Mouse (Mus musculus) heart, adult 2 months (tissue): ENCODE data around the gene Cpne4. TPM values are rescaled to one million over a fixed set of nuclear protein-coding genes. Genes with fewer than 3 reads are reported as not detected.

Experiments used
- DNase-seq, 2 experiments: peaks; one replicate each; pipeline ENCODE4 v3.0.0; 2021
- H3K27ac ChIP-seq: fragments of 200-600 bp; 2 replicates; pipeline ENCODE4 v1.8.1; 2022
- H3K27me3 ChIP-seq: fragments of 200-500 bp; 2 replicates; pipeline ENCODE4 v1.6.1; 2012; ENCODE audit warnings: mild to moderate bottlenecking, low read length, inconsistent platforms, mixed read lengths; ENCODE audit not compliant: control insufficient read depth, insufficient read depth
- H3K36me3 ChIP-seq: fragments of 200-500 bp; 2 replicates; pipeline ENCODE4 v1.6.1; 2012; ENCODE audit warnings: low read length, inconsistent platforms; ENCODE audit not compliant: control insufficient read depth, insufficient read depth
- H3K4me1 ChIP-seq: fragments of 200-500 bp; 2 replicates; pipeline ENCODE4 v1.6.1; 2011; ENCODE audit warnings: low read length; ENCODE audit not compliant: control insufficient read depth, insufficient read depth
- H3K4me3 ChIP-seq: fragments of 200-600 bp; 2 replicates; pipeline ENCODE4 v1.8.1; 2022
- H3K79me2 ChIP-seq: fragments of 200-500 bp; replicated peaks from 2 replicates; pipeline ENCODE4 v1.6.1; 2012; ENCODE audit warnings: mild to moderate bottlenecking, inconsistent platforms, low read length, moderate library complexity, mixed read lengths; ENCODE audit not compliant: control insufficient read depth, insufficient read depth
- H3K9ac ChIP-seq: fragments of 200-500 bp; 2 replicates; pipeline ENCODE4 v1.6.1; 2012; ENCODE audit warnings: low read depth, mild to moderate bottlenecking, control low read depth, inconsistent platforms, low read length, mixed read lengths
- CTCF ChIP-seq: fragments of 200-600 bp; IDR thresholded peaks from 2 replicates; pipeline ENCODE4 v1.8.1; 2022; ENCODE audit warnings: antibody characterized with exemption, mild to moderate bottlenecking, moderate library complexity
- EP300 ChIP-seq: fragments of 200-500 bp; IDR thresholded peaks from 2 replicates; pipeline ENCODE4 v1.6.1; 2011; ENCODE audit warnings: low read depth, low read length, control low read depth; ENCODE audit not compliant: insufficient read depth
- POLR2A ChIP-seq: fragments of 200-500 bp; IDR thresholded peaks from 2 replicates; pipeline ENCODE4 v1.6.1; 2011; ENCODE audit warnings: mild to moderate bottlenecking, low read depth, low read length, control low read depth; ENCODE audit not compliant: insufficient read depth
- WGBS: fragments of 180-500 bp; shearing (Covaris S2); methylation state at CpG from one replicate; pipeline ENCODE4 v1.1.7; 2018; 5-methylcytosine and 5-hydroxymethylcytosine counted together
- intact Hi-C: fragments of 180-260 bp; cut with DNase I; formaldehyde crosslinking; loops from one replicate; pipeline ENCODE4 v1.15.1; 2025
- polyA plus RNA-seq: library from polyadenylated mRNA; depleted of rRNA; stranded (reverse); fragments of >200 nt; gene quantifications from 2 replicates; pipeline ENCODE4 v1.2.3, GENCODE M21; 2012
- total RNA-seq, 2 experiments: library from RNA; stranded (reverse); gene quantifications; 2 replicates each; pipeline ENCODE4 v1.2.3; 2021

The Cpne4 gene
- total and polyA plus RNA-seq, 3 experiments, result 0.08 TPM; not detected in 1

DNA sequence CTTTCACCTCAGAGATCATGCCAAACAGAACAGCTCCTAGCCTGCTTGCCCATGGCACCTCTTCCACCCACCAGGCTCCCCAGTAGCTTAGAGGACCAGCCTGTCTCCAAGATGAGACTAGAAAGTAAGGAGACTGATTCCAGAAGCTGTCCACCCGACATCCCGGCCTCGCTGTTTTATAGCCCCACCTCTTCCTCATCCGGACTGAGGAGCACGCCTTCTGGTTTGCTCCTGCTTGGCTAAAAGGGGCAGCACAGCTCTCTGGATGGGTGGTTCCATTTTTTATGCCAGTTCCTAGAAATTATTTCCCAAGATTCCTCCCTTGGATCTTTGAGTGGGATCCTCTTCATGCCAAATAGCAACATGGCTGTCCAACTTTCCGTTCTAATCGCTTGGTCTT lies 486.6 kb downstream of the Cpne4 start:
- no peaks in the 10 kb centered on the region for H3K36me3 ChIP-seq
- H3K27me3 ChIP-seq, result no peaks in the 10 kb centered on the region
- TF ChIP-seq CTCF (no peak), POLR2A (no peak), EP300 (no peak)
- WGBS, result 70% methylated on average over 7 of the region's 7 CpGs
- H3K4me3 ChIP-seq, result no peak overlapping the region
- H3K79me2 ChIP-seq, result no peaks in the 10 kb centered on the region
- DNase-seq, result peak in 1 of 2 experiments; percentile 6
- H3K4me1 ChIP-seq, result peaks cover 2% of the 10 kb centered on the region; the same call in 1 of the 2 replicates
- no peak overlapping the region for H3K9ac ChIP-seq
- no peak overlapping the region for H3K27ac ChIP-seq
- intact Hi-C loops, result loop anchor here (5.0 kb wide), 1 partner anchor 46 kb away; no protein-coding TSS in a partner anchor

DNA sequence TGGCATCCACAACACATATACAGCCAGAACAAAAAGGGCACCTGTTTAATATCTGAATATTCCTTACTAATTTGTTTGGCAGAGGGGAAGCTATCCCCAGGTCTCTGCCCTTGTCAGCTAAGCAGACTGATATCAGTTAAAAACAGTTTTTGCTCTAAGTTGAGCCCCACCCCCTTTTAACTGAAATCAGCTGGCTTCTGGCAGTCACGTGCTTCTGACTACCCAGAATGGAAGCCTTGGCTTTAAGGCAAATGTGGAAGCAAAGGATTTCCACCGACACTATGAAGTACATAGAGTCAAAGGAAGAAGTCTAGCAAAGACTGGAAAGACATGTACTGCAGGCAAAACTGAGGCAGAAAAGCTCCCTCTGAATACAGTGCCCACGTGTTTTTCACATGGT lies 490.8 kb downstream of the Cpne4 start:
- H3K27me3 ChIP-seq, result 0 out of 2 replicates have a peak, but pooled peaks cover 2% of the 10 kb centered on the region
- no peak for TF ChIP-seq EP300
- no peaks in the 10 kb centered on the region for H3K4me1 ChIP-seq
- H3K27ac ChIP-seq, result no peak overlapping the region
- DNase-seq, result no peak
- WGBS, result 56% methylated on average over 3 of the region's 3 CpGs
- H3K36me3 ChIP-seq, result no peaks in the 10 kb centered on the region
- H3K79me2 ChIP-seq, result no peaks in the 10 kb centered on the region
- intact Hi-C loops, result no loop called here
- no peak overlapping the region for H3K9ac ChIP-seq
- no peak overlapping the region for H3K4me3 ChIP-seq

DNA sequence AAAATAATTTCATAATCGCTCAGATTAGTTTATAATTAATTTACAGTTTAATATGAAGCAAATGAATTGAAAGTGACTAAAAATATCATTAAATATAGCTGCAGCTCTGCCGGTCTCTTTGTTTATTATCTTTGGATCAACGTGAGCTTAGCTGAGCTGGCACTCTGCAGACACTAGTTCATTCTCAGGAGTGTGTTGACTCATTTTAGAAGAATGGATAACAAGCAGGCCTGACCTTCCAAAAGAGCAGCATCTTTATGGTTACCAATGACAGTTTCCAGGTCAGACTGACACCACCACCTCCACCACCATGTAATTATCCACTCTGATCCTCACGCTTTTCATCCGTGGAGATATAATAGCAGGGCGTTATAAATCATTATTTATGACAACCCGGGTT lies 498.9 kb downstream of the Cpne4 start:
- DNase-seq, result no peak
- no peaks in the 10 kb centered on the region for H3K4me1 ChIP-seq
- H3K79me2 ChIP-seq, result no peaks in the 10 kb centered on the region
- TF ChIP-seq EP300 (no peak), CTCF (no peak), POLR2A (no peak)
- H3K36me3 ChIP-seq, result no peaks in the 10 kb centered on the region
- intact Hi-C loops, result no loop called here
- H3K27me3 ChIP-seq, result 0 out of 2 replicates have a peak, but pooled peaks cover 1% of the 10 kb centered on the region
- H3K27ac ChIP-seq, result no peak overlapping the region
- no peak overlapping the region for H3K9ac ChIP-seq
- no peak overlapping the region for H3K4me3 ChIP-seq
- WGBS, result 66% methylated on average over 7 of the region's 7 CpGs

DNA sequence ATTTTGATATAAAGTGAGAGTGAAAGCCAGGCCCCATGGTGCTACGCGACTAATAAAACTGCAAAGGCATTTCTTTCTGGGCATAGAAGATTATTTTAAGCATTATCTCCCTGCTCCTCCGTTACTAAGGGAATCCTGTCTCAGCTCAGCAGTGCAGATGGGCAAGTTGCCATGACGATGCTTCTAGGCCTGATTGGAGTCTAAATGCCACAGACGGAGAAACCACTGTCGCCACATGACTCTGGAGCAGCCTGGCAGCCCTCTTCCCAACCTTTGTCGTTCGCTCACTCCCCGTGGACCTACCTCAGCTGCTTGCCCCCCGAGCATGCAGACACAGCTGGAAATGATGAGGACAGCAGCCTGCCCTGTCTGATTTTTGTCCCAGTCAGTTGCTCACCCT lies 501.3 kb downstream of the Cpne4 start:
- intact Hi-C loops, result no loop called here
- 59% methylated on average over 10 of the region's 10 CpGs for WGBS
- DNase-seq, result no peak

DNA sequence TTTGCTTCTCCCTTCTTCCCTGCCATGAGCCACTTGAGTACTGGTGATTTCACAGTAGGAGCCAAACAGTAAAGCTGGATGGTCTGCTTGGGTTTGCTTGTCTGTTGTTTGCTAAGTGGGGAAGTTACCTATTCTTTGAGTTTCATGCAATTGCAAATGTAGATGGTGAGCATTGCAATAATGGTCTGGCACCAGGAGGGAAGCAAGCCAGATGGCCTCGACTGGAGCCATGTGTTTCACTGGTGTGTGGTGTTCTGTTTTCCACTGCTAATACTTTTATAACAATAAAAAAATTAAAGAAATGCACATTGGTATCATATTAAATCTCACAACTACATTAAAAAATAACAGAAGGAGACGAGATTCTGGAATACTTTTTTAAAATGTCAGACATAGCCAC lies 502.6 kb downstream of the Cpne4 start:
- H3K9ac ChIP-seq, result no peak overlapping the region
- no peaks in the 10 kb centered on the region; the same call in 1 of the 2 replicates for H3K4me1 ChIP-seq
- peaks cover 1% of the 10 kb centered on the region; the same call in 1 of the 2 replicates for H3K36me3 ChIP-seq
- H3K79me2 ChIP-seq, result no peaks in the 10 kb centered on the region
- 40% methylated on average over 2 of the region's 2 CpGs for WGBS
- DNase-seq, result no peak
- H3K27me3 ChIP-seq, result no peaks in the 10 kb centered on the region
- TF ChIP-seq POLR2A (no peak), CTCF (no peak), EP300 (no peak)
- H3K4me3 ChIP-seq, result no peak overlapping the region
- intact Hi-C loops, result loop anchor here (5.0 kb wide), 1 partner anchor 83 kb away; the partner anchor contains the start of gene Nudt16
- H3K27ac ChIP-seq, result no peak overlapping the region

More for the DNA sequence above, 501.3 kb downstream of the Cpne4 start:
- Histone ChIP-seq H3K36me3 (no peaks in the 10 kb centered on the region), H3K4me3 (no peak overlapping the region), H3K27ac (no peak overlapping the region), H3K79me2 (no peaks in the 10 kb centered on the region), H3K4me1 (no peaks in the 10 kb centered on the region), H3K9ac (no peak overlapping the region), H3K27me3 (no peaks in the 10 kb centered on the region)
- no peak for TF ChIP-seq EP300
- no peak for TF ChIP-seq POLR2A
- no peak for TF ChIP-seq CTCF

DNA sequence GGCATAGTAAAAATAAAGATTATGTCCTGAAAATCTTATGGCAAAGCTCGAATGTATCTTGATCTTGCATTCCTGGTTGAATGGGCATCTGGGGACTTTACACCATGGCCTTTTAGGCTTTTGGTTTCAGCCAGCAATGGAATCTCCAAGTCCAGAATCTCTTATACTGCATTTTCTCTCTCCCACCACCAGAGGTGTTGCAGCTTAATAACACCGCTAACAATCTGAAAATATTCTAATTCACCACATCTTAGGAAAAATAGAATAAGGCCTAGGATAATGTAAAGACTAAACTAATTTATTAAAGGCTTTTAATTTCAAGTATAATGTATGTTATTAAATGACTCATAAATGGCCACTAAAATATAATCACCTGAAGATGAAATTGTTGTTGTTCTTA lies 503.2 kb downstream of the Cpne4 start:
- no peak overlapping the region for H3K27ac ChIP-seq
- TF ChIP-seq POLR2A (no peak), CTCF (no peak), EP300 (no peak)
- no peaks in the 10 kb centered on the region for H3K79me2 ChIP-seq
- DNase-seq, result no peak
- H3K27me3 ChIP-seq, result no peaks in the 10 kb centered on the region
- H3K36me3 ChIP-seq, result peaks cover 4% of the 10 kb centered on the region; the same call in 1 of the 2 replicates
- intact Hi-C loops, result loop anchor here (5.0 kb wide), 1 partner anchor 82 kb away; the partner anchor contains the start of gene Nudt16
- H3K9ac ChIP-seq, result no peak overlapping the region
- no peak overlapping the region for H3K4me3 ChIP-seq
- 38% methylated on average over 2 of the region's 2 CpGs for WGBS
- H3K4me1 ChIP-seq, result no peaks in the 10 kb centered on the region; the same call in 1 of the 2 replicates
